Mouse (Mus musculus) forebrain, embryonic 14.5 days (tissue): ENCODE measurements at regions not wholly inside any gene's neighbourhood (a gene's known extent, or its start where the extent isn't known, plus 50 kb on each side); places are given as distances from the start of the nearest gene placed in this dataset.

Experiments
- ATAC-seq: fragments of 200-750 bp; cut with Nextera tagmentation; 2 replicates; pipeline ENCODE4 v1.8.0; 2017; ENCODE audit warnings: mild to moderate bottlenecking, moderate library complexity
- DNase-seq: peaks from one replicate; pipeline ENCODE4 v3.0.0-alpha.2; 2015; ENCODE audit warnings: low spot score
- H3K27ac ChIP-seq: fragments of 300-500 bp; sonication (generic); 2 replicates; pipeline ENCODE4 v1.5.1; 2014; ENCODE audit warnings: low read depth, mild to moderate bottlenecking, control low read depth, low read length, moderate library complexity
- H3K27me3 ChIP-seq: fragments of 300-500 bp; sonication (generic); replicated peaks from 2 replicates; pipeline ENCODE4 v1.6.1; 2014; ENCODE audit warnings: low read length, control low read depth, mixed read lengths; ENCODE audit not compliant: control insufficient read depth, insufficient read depth
- H3K36me3 ChIP-seq: fragments of 300-500 bp; sonication (generic); 2 replicates; pipeline ENCODE4 v1.6.1; 2014; ENCODE audit warnings: low read length, control low read depth; ENCODE audit not compliant: control insufficient read depth, insufficient read depth
- H3K4me1 ChIP-seq: fragments of 300-500 bp; sonication (generic); 2 replicates; pipeline ENCODE4 v1.6.1; 2014; ENCODE audit warnings: antibody characterized with exemption, low read length, control low read depth; ENCODE audit not compliant: control insufficient read depth, insufficient read depth
- H3K4me2 ChIP-seq: fragments of 300-500 bp; sonication (generic); 2 replicates; pipeline ENCODE4 v1.6.1; 2014; ENCODE audit warnings: mild to moderate bottlenecking, control low read depth, low read length
- H3K4me3 ChIP-seq: fragments of 300-500 bp; sonication (generic); 2 replicates; pipeline ENCODE4 v1.5.1; 2014; ENCODE audit warnings: low read depth, low read length, control low read depth
- H3K9ac ChIP-seq: fragments of 300-500 bp; sonication (generic); 2 replicates; pipeline ENCODE4 v1.6.1; 2014; ENCODE audit warnings: mild to moderate bottlenecking, low read length, control low read depth, moderate library complexity
- H3K9me3 ChIP-seq: fragments of 300-500 bp; sonication (generic); replicated peaks from 2 replicates; pipeline ENCODE4 v1.6.1; 2016; ENCODE audit warnings: low read length, control low read depth, mixed read lengths; ENCODE audit not compliant: control insufficient read depth
- WGBS: fragments of 180-500 bp; shearing (Covaris S2); extraction: QIAGEN DNeasy Blood & Tissue Kit; methylation state at CpG from one replicate; pipeline ENCODE4 v1.1.7; 2014; 5-methylcytosine and 5-hydroxymethylcytosine counted together

GRCm38 (mm10) chr8:80422190-80422589, 71.4 kb upstream of the Gypa start:
- no peaks in the 10 kb centered on the region for H3K4me1 ChIP-seq
- no peak overlapping the region for H3K4me3 ChIP-seq
- H3K9me3 ChIP-seq, result no peaks in the 10 kb centered on the region
- no peak for ATAC-seq
- H3K36me3 ChIP-seq, result no peaks in the 10 kb centered on the region
- DNase-seq, result no peak
- H3K4me2 ChIP-seq, result no peak overlapping the region
- 69% methylated on average over 6 of the region's 6 CpGs for WGBS
- H3K27ac ChIP-seq, result no peak overlapping the region
- no peak overlapping the region for H3K9ac ChIP-seq
- H3K27me3 ChIP-seq, result no peaks in the 10 kb centered on the region

GRCm38 (mm10) chr8:80416121-80416520, 77.5 kb upstream of the Gypa start:
- DNase-seq (no peak), ATAC-seq (no peak)

GRCm38 (mm10) chr8:80399594-80400207, 93.9 kb upstream of the Gypa start:
- Histone ChIP-seq H3K27me3 (no peaks in the 10 kb centered on the region), H3K4me1 (no peaks in the 10 kb centered on the region), H3K4me3 (no peak overlapping the region), H3K36me3 (no peaks in the 10 kb centered on the region), H3K27ac (no peak overlapping the region), H3K9ac (no peak overlapping the region), H3K9me3 (no peaks in the 10 kb centered on the region), H3K4me2 (no peak overlapping the region)
- WGBS, result 76% methylated on average over 2 of the region's 2 CpGs
- ATAC-seq, result no peak
- DNase-seq, result no peak

More at GRCm38 (mm10) chr8:80416121-80416520, 77.5 kb upstream of the Gypa start:
- WGBS, result 94% methylated on average over 4 of the region's 4 CpGs
- Histone ChIP-seq H3K36me3 (no peaks in the 10 kb centered on the region), H3K27me3 (no peaks in the 10 kb centered on the region), H3K4me3 (no peak overlapping the region), H3K4me1 (no peaks in the 10 kb centered on the region), H3K4me2 (no peak overlapping the region), H3K9me3 (no peaks in the 10 kb centered on the region), H3K27ac (no peak overlapping the region), H3K9ac (no peak overlapping the region)

- H3K4me3 ChIP-seq, result no peak overlapping the region
- no peak overlapping the region for H3K4me2 ChIP-seq
- ATAC-seq (no peak), DNase-seq (no peak)
- no peaks in the 10 kb centered on the region for H3K27me3 ChIP-seq
- 43% methylated on average over 5 of the region's 5 CpGs for WGBS
- H3K4me1 ChIP-seq, result no peaks in the 10 kb centered on the region
- no peak overlapping the region for H3K9ac ChIP-seq
- H3K9me3 ChIP-seq, result no peaks in the 10 kb centered on the region
- H3K27ac ChIP-seq, result no peak overlapping the region
- no peaks in the 10 kb centered on the region for H3K36me3 ChIP-seq
Measured at GRCm38 (mm10) chr8:80395010-80395409, 98.6 kb upstream of the Gypa start.

- no peaks in the 10 kb centered on the region for H3K27me3 ChIP-seq
- no peak overlapping the region for H3K4me2 ChIP-seq
- H3K4me1 ChIP-seq, result no peaks in the 10 kb centered on the region
- no peak for ATAC-seq
- H3K4me3 ChIP-seq, result no peak overlapping the region
- H3K9ac ChIP-seq, result no peak overlapping the region
- no peaks in the 10 kb centered on the region for H3K36me3 ChIP-seq
- no peak for DNase-seq
- H3K27ac ChIP-seq, result no peak overlapping the region
- no peaks in the 10 kb centered on the region for H3K9me3 ChIP-seq
- 68% methylated on average over 3 of the region's 3 CpGs for WGBS
Measured at GRCm38 (mm10) chr8:80393111-80393510, 100.5 kb upstream of the Gypa start.

GRCm38 (mm10) chr8:80369221-80369620, 124.4 kb upstream of the Gypa start:
- no peaks in the 10 kb centered on the region for H3K27me3 ChIP-seq
- 86% methylated on average over 2 of the region's 2 CpGs for WGBS
- no peak overlapping the region for H3K9ac ChIP-seq
- no peaks in the 10 kb centered on the region for H3K36me3 ChIP-seq
- no peaks in the 10 kb centered on the region for H3K4me1 ChIP-seq
- no peak for ATAC-seq
- DNase-seq, result no peak
- no peaks in the 10 kb centered on the region for H3K9me3 ChIP-seq
- H3K27ac ChIP-seq, result no peak overlapping the region
- no peak overlapping the region for H3K4me2 ChIP-seq
- no peak overlapping the region for H3K4me3 ChIP-seq

- Histone ChIP-seq H3K4me1 (no peaks in the 10 kb centered on the region), H3K4me2 (no peak overlapping the region), H3K4me3 (no peak overlapping the region), H3K27ac (no peak overlapping the region), H3K9me3 (no peaks in the 10 kb centered on the region), H3K9ac (no peak overlapping the region), H3K27me3 (no peaks in the 10 kb centered on the region), H3K36me3 (no peaks in the 10 kb centered on the region)
- ATAC-seq (no peak), DNase-seq (no peak)
- WGBS, result 85% methylated on average over 7 of the region's 7 CpGs
Measured at GRCm38 (mm10) chr8:80364059-80364458, 129.5 kb upstream of the Gypa start.

- WGBS, result 82% methylated on average over 4 of the region's 4 CpGs
- no peak overlapping the region for H3K4me2 ChIP-seq
- no peak for ATAC-seq
- no peak for DNase-seq
- no peak overlapping the region for H3K27ac ChIP-seq
- H3K36me3 ChIP-seq, result no peaks in the 10 kb centered on the region
- no peak overlapping the region for H3K9ac ChIP-seq
- no peaks in the 10 kb centered on the region for H3K4me1 ChIP-seq
- no peaks in the 10 kb centered on the region for H3K27me3 ChIP-seq
- H3K4me3 ChIP-seq, result no peak overlapping the region
- no peaks in the 10 kb centered on the region for H3K9me3 ChIP-seq
Measured at GRCm38 (mm10) chr8:80343299-80343698, 150.3 kb upstream of the Gypa start.

- no peaks in the 10 kb centered on the region for H3K9me3 ChIP-seq
- WGBS, result 70% methylated on average over 2 of the region's 2 CpGs
- no peak for DNase-seq
- H3K4me2 ChIP-seq, result no peak overlapping the region
- H3K4me1 ChIP-seq, result no peaks in the 10 kb centered on the region
- H3K4me3 ChIP-seq, result no peak overlapping the region
- no peaks in the 10 kb centered on the region for H3K36me3 ChIP-seq
- H3K27ac ChIP-seq, result no peak overlapping the region
- no peaks in the 10 kb centered on the region for H3K27me3 ChIP-seq
- no peak for ATAC-seq
- H3K9ac ChIP-seq, result no peak overlapping the region
Measured at GRCm38 (mm10) chr8:80337872-80338271, 155.7 kb upstream of the Gypa start.
